Mouse (Mus musculus): Measurements from ENCODE around the gene Pygl.

GRCm38 (mm10) chr12:70156222-70156621, 75.1 kb downstream of the Pygl start:
- no peak for TF ChIP-seq POLR2A (IDR thresholded peaks at IDR 0.05; ENCODE audit: insufficient read depth, low read depth, low read length)
- TF ChIP-seq CTCF (IDR thresholded peaks at IDR 0.05; ENCODE audit: insufficient read depth, low read depth, low read length), result no peak

All from olfactory bulb, adult 2 months (tissue).